Mouse (Mus musculus) kidney, postnatal 0 days (tissue): ENCODE results near the gene Mapk10. TPM values are rescaled to one million over a fixed set of nuclear protein-coding genes. Genes with fewer than 3 reads are reported as not detected.
A peak's percentile ranks its signal among the peaks of the same experiment; 100 is the strongest.

Experiments
- ATAC-seq: fragments of 200-750 bp; cut with Nextera tagmentation; replicated peaks from 2 replicates; pipeline ENCODE4 v1.8.0; 2017; ENCODE audit warnings: low read depth, moderate number of reproducible peaks, moderate TSS enrichment, moderate library complexity; ENCODE audit not compliant: low FRiP score
- DNase-seq: peaks from one replicate; pipeline ENCODE4 v3.0.0-alpha.2; 2016; ENCODE audit warnings: low spot score
- H3K27ac ChIP-seq: fragments of 300-500 bp; sonication (generic); 2 replicates; pipeline ENCODE4 v1.5.1; 2014; ENCODE audit warnings: mild to moderate bottlenecking
- H3K27me3 ChIP-seq: fragments of 300-500 bp; sonication (generic); 2 replicates; pipeline ENCODE4 v1.6.1; 2014; ENCODE audit warnings: low read length, mixed read lengths; ENCODE audit not compliant: insufficient read depth
- H3K36me3 ChIP-seq: fragments of 300-500 bp; sonication (generic); 2 replicates; pipeline ENCODE4 v1.6.1; 2014; ENCODE audit warnings: low read length, mixed read lengths; ENCODE audit not compliant: insufficient read depth
- H3K4me1 ChIP-seq: fragments of 300-500 bp; sonication (generic); replicated peaks from 2 replicates; pipeline ENCODE4 v1.6.1; 2014; ENCODE audit warnings: antibody characterized with exemption, low read length, mixed read lengths; ENCODE audit not compliant: insufficient read depth
- H3K4me2 ChIP-seq: fragments of 300-500 bp; sonication (generic); 2 replicates; pipeline ENCODE4 v1.6.1; 2014; ENCODE audit warnings: mild to moderate bottlenecking, low read length, moderate library complexity, mixed read lengths
- H3K4me3 ChIP-seq: fragments of 300-500 bp; sonication (generic); replicated peaks from 2 replicates; pipeline ENCODE4 v1.5.1; 2014; ENCODE audit warnings: low read depth, low read length
- H3K9ac ChIP-seq: fragments of 300-500 bp; sonication (generic); 2 replicates; pipeline ENCODE4 v1.6.1; 2014; ENCODE audit warnings: low read depth, low read length
- H3K9me3 ChIP-seq: fragments of 300-500 bp; sonication (generic); replicated peaks from 2 replicates; pipeline ENCODE4 v1.6.1; 2016; ENCODE audit warnings: low read length, inconsistent platforms, mixed read lengths
- CTCF ChIP-seq: IDR thresholded peaks from 2 replicates; pipeline ENCODE4 v1.5.1; 2016; ENCODE audit warnings: antibody characterized with exemption, low read depth, mild to moderate bottlenecking, moderate library complexity
- WGBS: fragments of 180-500 bp; shearing (Covaris S2); extraction: QIAGEN DNeasy Blood & Tissue Kit; methylation state at CpG from one replicate; pipeline ENCODE4 v1.1.7; 2014; 5-methylcytosine and 5-hydroxymethylcytosine counted together
- polyA plus RNA-seq: library from polyadenylated mRNA; unstranded; fragments of >200 nt; fragmentation: Nextera tagmentation; extraction: Ambion mirVana; gene quantifications from 2 replicates; pipeline ENCODE4 v1.2.1, GENCODE M21; 2015

Gene Mapk10
- polyA plus RNA-seq, 1 experiment from 2014 or later, result 0.41 TPM

DNA sequence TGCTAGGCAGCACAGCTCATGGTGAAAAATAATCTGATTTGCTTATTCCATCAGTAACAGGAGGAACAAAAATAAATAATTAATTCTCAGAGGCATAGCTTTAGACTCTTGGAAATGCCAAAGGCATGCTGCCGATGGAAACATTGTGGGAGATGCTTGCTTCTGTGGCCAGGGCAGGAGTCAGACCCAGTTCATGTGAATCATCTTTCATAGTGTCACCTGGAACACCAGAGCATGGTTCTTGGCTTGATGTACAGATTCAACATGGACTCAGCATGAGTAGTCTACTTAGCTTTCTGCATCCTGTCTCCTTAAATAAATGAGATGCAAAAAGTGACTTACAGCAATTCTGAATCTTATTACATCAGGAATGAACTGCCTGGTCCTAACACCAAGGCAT lies 109.0 kb downstream of the Mapk10 start:
- no peak for DNase-seq
- Histone ChIP-seq H3K9me3 (no peaks in the 10 kb centered on the region), H3K36me3 (no peaks in the 10 kb centered on the region), H3K4me3 (no peak overlapping the region), H3K27me3 (no peaks in the 10 kb centered on the region), H3K4me1 (no peaks in the 10 kb centered on the region), H3K4me2 (no peak overlapping the region), H3K9ac (no peak overlapping the region), H3K27ac (no peak overlapping the region)
- ATAC-seq, result no peak
- no peak for TF ChIP-seq CTCF
- WGBS, result 75% methylated on average over 1 of the region's 1 CpGs

DNA sequence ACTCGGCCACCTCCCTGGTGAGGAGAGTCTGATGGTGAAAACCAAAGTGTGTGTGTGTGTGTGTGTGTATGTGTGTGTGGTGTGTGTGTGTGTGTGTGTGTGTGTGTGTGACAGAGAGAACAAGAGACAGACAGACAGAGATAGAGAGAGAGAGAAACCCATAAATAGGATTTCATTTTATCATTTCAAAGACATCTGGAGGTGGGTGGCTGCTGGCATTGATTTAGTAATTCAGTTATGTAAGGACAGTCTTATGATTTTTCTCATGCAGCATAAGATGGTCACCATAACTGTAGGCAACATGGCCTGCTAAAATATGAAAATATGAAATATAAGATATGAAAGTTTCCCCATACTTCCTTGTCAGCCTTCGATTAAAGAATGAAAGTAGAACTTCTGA lies 117.0 kb downstream of the Mapk10 start:
- 84% methylated on average over 2 of the region's 2 CpGs for WGBS
- Histone ChIP-seq H3K9ac (no peak overlapping the region), H3K27me3 (no peaks in the 10 kb centered on the region), H3K27ac (no peak overlapping the region), H3K9me3 (no peaks in the 10 kb centered on the region), H3K36me3 (no peaks in the 10 kb centered on the region), H3K4me1 (no peaks in the 10 kb centered on the region), H3K4me2 (no peak overlapping the region), H3K4me3 (no peak overlapping the region)
- no peak for TF ChIP-seq CTCF
- no peak for ATAC-seq
- DNase-seq, result no peak

DNA sequence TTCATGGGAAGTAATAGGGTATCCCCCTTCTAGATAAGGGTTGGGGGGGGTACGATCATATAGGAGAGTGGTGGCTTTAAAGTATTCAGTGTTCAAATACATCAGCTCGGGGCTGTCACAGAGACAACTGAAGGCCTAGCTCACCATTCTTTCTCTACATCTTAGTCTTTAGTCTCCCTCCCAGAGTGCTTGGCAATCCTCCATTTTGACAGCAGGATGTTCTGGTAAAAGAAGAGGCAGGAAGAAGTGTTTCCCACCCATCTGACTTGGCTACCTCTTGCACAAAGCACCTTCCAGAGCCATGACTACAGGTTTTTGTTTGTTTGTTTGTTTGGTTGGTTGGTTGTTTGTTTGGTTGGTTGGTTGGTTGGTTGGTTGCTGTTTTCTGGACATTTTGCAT lies 125.3 kb downstream of the Mapk10 start:
- Histone ChIP-seq H3K36me3 (no peaks in the 10 kb centered on the region), H3K27ac (no peak overlapping the region), H3K9ac (no peak overlapping the region), H3K27me3 (no peaks in the 10 kb centered on the region), H3K4me1 (no peaks in the 10 kb centered on the region), H3K4me3 (no peak overlapping the region), H3K9me3 (no peaks in the 10 kb centered on the region), H3K4me2 (no peak overlapping the region)
- WGBS, result 92% methylated on average over 2 of the region's 2 CpGs
- ATAC-seq (no peak), DNase-seq (no peak)
- no peak for TF ChIP-seq CTCF

DNA sequence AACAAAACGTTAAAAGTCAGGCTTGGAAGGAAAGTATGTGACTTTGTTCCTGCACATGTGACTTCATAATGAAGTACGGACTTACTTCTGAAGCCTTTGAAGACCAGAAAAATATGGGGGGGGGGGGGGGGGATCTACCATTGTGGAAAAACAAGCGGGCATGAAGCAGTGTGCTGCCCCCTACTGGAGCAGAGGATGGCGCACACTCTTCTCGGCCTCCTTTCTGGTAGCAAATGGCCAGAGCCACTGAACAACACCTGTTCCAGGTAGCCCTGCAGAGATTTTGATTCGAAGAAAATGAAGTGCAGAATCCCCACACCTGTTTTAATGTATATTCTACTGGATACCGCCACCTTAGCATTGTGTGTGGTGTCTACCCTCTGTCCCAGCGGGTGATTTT lies 135.7 kb downstream of the Mapk10 start:
- 0 out of 2 replicates have a peak, but pooled peaks have one; percentile 34 for TF ChIP-seq CTCF

DNA sequence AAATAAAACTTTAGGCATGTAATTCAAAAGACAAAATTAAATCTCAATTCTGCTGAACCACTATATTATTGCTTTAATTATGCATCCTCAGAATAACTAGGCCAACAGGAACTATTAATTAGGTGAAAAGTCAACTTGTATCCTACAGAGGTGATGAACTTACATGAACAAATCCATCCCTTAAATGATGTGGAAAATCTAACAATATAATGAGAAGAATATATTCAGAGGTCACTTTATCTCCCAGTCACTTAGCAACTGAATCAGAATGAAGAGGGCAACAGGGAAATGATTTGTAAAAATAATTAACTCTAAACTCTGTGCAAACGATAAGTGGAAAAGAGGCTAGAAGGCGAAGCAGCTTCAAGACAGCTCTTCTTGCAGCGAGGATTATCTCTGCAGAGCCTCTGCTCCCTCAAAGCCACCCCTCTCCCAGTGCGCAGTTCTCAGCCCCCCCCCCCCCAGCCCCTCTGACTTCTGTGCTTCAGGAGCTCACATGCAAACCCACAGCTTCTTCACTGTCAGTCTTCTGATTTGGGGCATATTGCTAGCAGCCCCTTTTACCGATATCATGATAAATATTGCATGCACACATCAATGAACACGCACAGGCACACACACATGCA lies 138.8 kb downstream of the Mapk10 start:
- Histone ChIP-seq H3K27me3 (no peaks in the 10 kb centered on the region), H3K4me2 (no peak overlapping the region), H3K4me3 (no peak overlapping the region), H3K36me3 (no peaks in the 10 kb centered on the region), H3K27ac (no peak overlapping the region), H3K9me3 (no peaks in the 10 kb centered on the region), H3K9ac (no peak overlapping the region), H3K4me1 (no peaks in the 10 kb centered on the region; the same call in 1 of the 2 replicates)
- 84% methylated on average over 6 of the region's 6 CpGs for WGBS
- no peak for TF ChIP-seq CTCF
- no peak for ATAC-seq
- no peak for DNase-seq

More for the DNA sequence above, 135.7 kb downstream of the Mapk10 start:
- Histone ChIP-seq H3K4me3 (no peak overlapping the region), H3K4me1 (no peaks in the 10 kb centered on the region), H3K27ac (no peak overlapping the region), H3K9ac (no peak overlapping the region), H3K4me2 (no peak overlapping the region), H3K36me3 (no peaks in the 10 kb centered on the region), H3K9me3 (no peaks in the 10 kb centered on the region), H3K27me3 (no peaks in the 10 kb centered on the region)
- DNase-seq (no peak), ATAC-seq (no peak)
- WGBS, result 67% methylated on average over 8 of the region's 8 CpGs

DNA sequence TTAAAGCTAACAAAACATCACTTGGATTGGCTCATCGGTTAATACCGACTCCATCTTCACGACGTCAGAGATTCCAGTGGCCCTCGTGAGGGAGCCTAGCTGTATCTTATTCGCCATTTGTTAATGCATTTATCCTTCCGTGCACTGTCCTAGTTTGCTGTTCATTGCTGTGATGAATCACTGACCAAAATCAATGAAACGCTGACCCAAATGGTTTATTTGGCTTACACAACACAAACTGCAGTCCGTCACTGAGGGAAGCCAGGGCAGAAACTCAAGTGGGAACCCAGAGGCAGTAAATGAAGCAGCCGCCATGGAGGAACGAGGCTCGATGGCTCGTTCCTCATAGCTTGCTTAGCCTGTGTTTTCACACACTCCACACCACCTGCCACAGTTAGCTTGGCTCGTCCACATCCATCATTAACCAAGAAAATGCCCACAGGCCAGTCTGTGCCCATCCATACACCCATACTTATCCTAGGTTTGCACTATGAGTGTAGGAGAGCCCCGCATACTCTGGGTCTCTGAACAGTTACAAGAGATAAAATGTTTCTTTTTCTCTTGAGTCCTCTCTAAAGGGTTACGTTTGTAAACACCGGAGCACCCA lies 140.0 kb downstream of the Mapk10 start:
- no peak overlapping the region for H3K4me3 ChIP-seq
- H3K27ac ChIP-seq, result no peak overlapping the region
- H3K9me3 ChIP-seq, result no peaks in the 10 kb centered on the region
- no peak overlapping the region for H3K9ac ChIP-seq
- ATAC-seq (no peak), DNase-seq (no peak)
- H3K4me1 ChIP-seq, result no peaks in the 10 kb centered on the region; the same call in 1 of the 2 replicates
- H3K27me3 ChIP-seq, result no peaks in the 10 kb centered on the region
- H3K4me2 ChIP-seq, result no peak overlapping the region
- WGBS, result 86% methylated on average over 17 of the region's 17 CpGs
- H3K36me3 ChIP-seq, result no peaks in the 10 kb centered on the region
- no peak for TF ChIP-seq CTCF
